Mouse (Mus musculus) granulocyte monocyte progenitor cell, adult 5-6 weeks (primary cell): ENCODE data around the gene Pank2. TPM values are rescaled to one million over a fixed set of nuclear protein-coding genes. Genes with fewer than 3 reads are reported as not detected.

Source experiments
- ATAC-seq: replicated peaks from 2 replicates; pipeline ENCODE4 v1.8.0; 2016; ENCODE audit warnings: mild to moderate bottlenecking, moderate TSS enrichment, inconsistent platforms; ENCODE audit not compliant: poor library complexity, severe bottlenecking
- total RNA-seq, 2 experiments: library from RNA; stranded (forward) in 1 of 2; stranded (reverse) in 1 of 2; fragments of 200-712, 200-1000 nt in 1 of 2; fragments of >200 nt in 1 of 2; fragmentation: Nextera tagmentation in 1 of 2; gene quantifications; 2 replicates each; pipeline ENCODE4 v1.2.3; 2014 to 2017

Gene Pank2
- total RNA-seq, 2 experiments from 2014 or later, result 34.6 to 41.8 TPM

DNA sequence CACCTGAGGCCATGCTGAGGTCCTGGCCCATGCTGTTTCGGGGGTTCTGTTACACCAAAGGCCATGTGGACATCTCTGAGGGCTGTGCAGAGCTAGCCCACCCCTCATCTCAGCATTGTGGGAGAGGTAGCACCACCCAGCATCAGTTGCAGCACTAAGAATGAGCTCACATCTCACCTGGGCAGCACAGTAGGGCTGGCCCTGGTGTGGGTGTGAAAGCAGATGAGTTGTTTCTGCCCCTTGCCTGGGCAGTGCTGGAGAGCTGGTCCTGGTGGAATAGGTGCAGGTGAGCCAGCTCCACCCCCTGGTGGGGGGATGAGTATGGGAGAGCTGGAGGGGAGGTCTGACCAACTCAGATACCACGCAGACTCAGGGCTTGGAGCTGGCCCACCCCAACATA is 53.9 kb downstream of the Pank2 start:
- no peak for ATAC-seq

- ATAC-seq, result no peak
These were observed 57.1 kb downstream of the Pank2 start for GRCm38 (mm10) chr2:131319401-131319800.

GRCm38 (mm10) chr2:131321192-131321591 is 58.9 kb downstream of the Pank2 start:
- peak; percentile 98 for ATAC-seq

DNA sequence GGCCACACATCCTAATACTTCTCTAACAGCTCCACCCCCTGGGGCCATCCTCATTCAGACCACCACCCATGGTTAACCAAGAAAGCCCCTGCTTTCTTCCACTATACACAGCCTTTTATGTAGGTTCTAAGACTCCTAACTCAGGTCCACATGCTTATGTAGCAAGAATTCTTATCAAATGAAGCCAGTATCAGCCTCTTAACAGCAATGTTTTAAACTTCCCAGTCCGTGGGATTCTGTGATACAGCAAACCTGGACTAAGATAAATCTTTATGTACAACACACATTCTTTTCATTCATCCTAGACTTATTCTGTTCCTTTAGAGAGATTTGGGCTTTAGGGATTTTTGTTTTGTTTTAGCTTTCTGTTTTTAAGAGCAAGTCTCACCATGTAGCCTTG is 61.4 kb downstream of the Pank2 start:
- no peak for ATAC-seq

- ATAC-seq, result peak; percentile 66
These were observed 63.7 kb downstream of the Pank2 start for GRCm38 (mm10) chr2:131326044-131326443.

DNA sequence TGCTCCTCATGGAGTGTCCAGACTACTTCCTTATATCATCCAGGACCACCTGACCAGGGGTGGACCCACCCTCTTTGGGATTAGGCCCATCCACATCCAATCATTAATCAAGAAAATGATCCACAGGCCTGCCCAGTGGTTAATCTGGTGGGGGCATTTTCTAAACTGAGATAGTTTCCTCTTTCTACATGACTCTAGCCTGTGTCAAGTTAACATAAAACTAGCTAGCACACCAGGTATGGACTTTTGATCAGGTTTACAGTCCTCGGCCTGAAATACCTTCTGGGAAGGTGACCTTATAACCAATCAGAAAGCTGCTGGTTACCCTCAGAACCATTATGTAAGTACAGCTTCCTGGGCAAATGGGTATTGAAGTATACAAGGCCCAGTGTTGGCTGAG is 66.7 kb downstream of the Pank2 start:
- ATAC-seq, result no peak

DNA sequence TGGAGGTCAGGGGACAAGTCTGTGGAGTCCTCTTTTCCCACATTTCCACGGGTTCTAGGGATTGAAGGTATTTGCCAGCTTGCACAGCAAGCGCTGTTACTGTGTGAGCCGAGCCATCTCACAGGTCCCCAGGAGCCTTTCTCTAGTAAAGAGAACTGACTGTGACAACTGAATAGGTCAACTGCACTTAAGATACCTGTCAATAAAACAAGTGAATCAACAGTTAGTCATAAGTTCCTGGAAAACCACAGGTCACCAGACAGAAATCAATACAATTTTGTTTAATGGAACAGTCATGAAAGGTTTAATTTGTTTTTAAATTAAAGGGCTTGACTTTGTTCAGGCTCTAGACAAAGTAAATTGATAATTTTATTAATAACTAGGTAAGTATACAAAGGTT is 68.3 kb downstream of the Pank2 start:
- ATAC-seq, result no peak

DNA sequence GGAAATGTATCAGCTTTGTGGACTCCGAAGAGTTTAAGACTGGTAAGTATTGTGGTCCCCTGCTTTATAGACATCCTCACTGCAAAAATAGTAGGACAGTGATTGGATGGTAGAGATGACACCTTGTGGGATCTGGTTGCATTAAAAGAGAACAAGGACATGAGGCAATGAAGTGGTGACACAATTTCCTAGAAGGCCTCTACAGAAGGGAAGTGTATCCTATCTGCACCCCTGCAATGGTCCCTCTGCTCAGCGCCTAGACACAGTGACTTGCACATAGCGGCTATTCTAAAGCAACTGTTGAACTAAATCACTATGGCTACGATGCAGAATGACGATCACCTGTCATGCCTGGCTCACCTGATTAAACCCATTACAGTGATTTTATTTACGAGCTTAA is 75.3 kb downstream of the Pank2 start:
- ATAC-seq, result peak; percentile 99

DNA sequence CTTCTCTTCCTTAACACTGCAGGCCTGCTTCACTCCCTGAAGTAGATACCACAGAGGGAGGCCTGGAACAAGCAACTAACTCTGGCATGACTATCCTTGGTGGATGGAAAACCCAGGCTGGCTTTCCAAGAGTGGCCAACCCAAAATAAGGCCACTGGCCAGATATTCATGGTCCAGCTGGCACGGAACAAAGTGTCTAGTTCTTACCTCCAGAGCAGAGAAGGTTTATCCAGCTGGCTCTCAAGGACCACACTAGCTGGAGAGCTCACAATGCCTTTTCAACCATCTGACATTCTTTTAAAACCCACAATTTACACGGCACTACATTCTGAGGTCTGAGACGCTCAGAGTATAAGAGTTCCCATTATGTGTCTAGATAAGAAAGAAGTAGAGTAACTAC is 82.2 kb downstream of the Pank2 start:
- ATAC-seq, result no peak

DNA sequence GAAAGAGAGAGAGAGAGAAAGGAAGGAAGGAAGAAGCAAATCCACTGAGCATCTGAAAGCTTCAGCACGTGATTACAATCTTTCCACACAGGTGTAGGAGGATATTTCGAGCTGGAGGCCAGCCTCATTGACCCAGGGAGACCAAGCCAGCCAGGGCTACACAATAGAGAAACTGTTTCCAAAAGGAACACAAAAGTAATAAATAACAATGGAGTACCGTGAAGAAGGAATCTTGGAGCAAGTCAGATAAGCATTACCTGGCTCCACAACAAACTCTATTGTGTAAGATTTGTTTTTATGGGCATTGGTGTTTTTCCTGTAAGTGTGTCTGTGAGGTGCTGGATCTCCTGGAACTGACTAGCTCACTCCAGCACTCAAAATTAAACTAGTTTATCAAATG is 83.3 kb downstream of the Pank2 start:
- no peak for ATAC-seq

Other genes starting within 250 kb of the Pank2 start
- gene Gfra4, start 219.4 kb upstream of the Pank2 start, total RNA-seq (2014; fragmentation: Nextera tagmentation), result not detected in 2 replicates
- gene Gfra4, start 219.4 kb upstream of the Pank2 start, total RNA-seq (2017), result not detected in 2 replicates
- gene Adam33, start 198.7 kb upstream of the Pank2 start, total RNA-seq (2014; fragmentation: Nextera tagmentation), result 1.1 TPM in 1 of 2 replicates, not detected in the other
- not detected in 2 replicates for gene Adam33, start 198.7 kb upstream of the Pank2 start, total RNA-seq (2017)
- gene Siglec1, start 175.7 kb upstream of the Pank2 start, total RNA-seq (2014; fragmentation: Nextera tagmentation), result not detected in 2 replicates
- gene Siglec1, start 175.7 kb upstream of the Pank2 start, total RNA-seq (2017), result not detected in 2 replicates
- not detected in 2 replicates for gene Hspa12b, start 135.2 kb upstream of the Pank2 start, total RNA-seq (2014; fragmentation: Nextera tagmentation)
- gene Hspa12b, start 135.2 kb upstream of the Pank2 start, total RNA-seq (2017), result not detected in 2 replicates
- gene Gm11037, start 129.0 kb upstream of the Pank2 start, total RNA-seq (2014; fragmentation: Nextera tagmentation), result not detected in 2 replicates
- not detected in 2 replicates for gene Gm11037, start 129.0 kb upstream of the Pank2 start, total RNA-seq (2017)
- gene 1700037H04Rik, start 102.4 kb upstream of the Pank2 start, total RNA-seq (2014; fragmentation: Nextera tagmentation), result 66.9 and 115 TPM in 2 replicates
- 30.3 and 40.6 TPM in 2 replicates for gene 1700037H04Rik, start 102.4 kb upstream of the Pank2 start, total RNA-seq (2017)
- gene Cenpb, start 82.4 kb upstream of the Pank2 start, total RNA-seq (2014; fragmentation: Nextera tagmentation), result 14.3 and 24.3 TPM in 2 replicates
- gene Cenpb, start 82.4 kb upstream of the Pank2 start, total RNA-seq (2017), result 16.1 and 18.6 TPM in 2 replicates
- 4.9 and 5.8 TPM in 2 replicates for gene Cdc25b, start 75.5 kb upstream of the Pank2 start, total RNA-seq (2014; fragmentation: Nextera tagmentation)
- 6.7 and 6.8 TPM in 2 replicates for gene Cdc25b, start 75.5 kb upstream of the Pank2 start, total RNA-seq (2017)
- gene Spef1, start 75.2 kb upstream of the Pank2 start, total RNA-seq (2014; fragmentation: Nextera tagmentation), result 2.0 and 2.7 TPM in 2 replicates
- gene Spef1, start 75.2 kb upstream of the Pank2 start, total RNA-seq (2017), result 1.2 and 1.9 TPM in 2 replicates
- 5.7 and 5.9 TPM in 2 replicates for gene Ap5s1, start 55.4 kb upstream of the Pank2 start, total RNA-seq (2014; fragmentation: Nextera tagmentation)
- gene Ap5s1, start 55.4 kb upstream of the Pank2 start, total RNA-seq (2017), result 1.0 and 1.5 TPM in 2 replicates
- 26.2 and 26.6 TPM in 2 replicates for gene Mavs, start 28.4 kb upstream of the Pank2 start, total RNA-seq (2014; fragmentation: Nextera tagmentation)
- gene Mavs, start 28.4 kb upstream of the Pank2 start, total RNA-seq (2017), result 11.3 and 11.8 TPM in 2 replicates
- 2.8 and 8.2 TPM in 2 replicates for gene Rnf24, start 90.4 kb downstream of the Pank2 start, total RNA-seq (2014; fragmentation: Nextera tagmentation)
- 1.6 and 1.9 TPM in 2 replicates for gene Rnf24, start 90.4 kb downstream of the Pank2 start, total RNA-seq (2017)
- gene Smox, start 229.0 kb downstream of the Pank2 start, total RNA-seq (2014; fragmentation: Nextera tagmentation), result 6.7 and 15.1 TPM in 2 replicates
- 5.6 and 9.9 TPM in 2 replicates for gene Smox, start 229.0 kb downstream of the Pank2 start, total RNA-seq (2017)